Mouse (Mus musculus) ES-Bruce4 (cell line): ENCODE measurements around the gene Pth2.

Experiments
- CTCF ChIP-seq: IDR thresholded peaks from one replicate; pipeline ENCODE4 v1.8.1; 2011; ENCODE audit warnings: low read depth, low read length
- EP300 ChIP-seq: IDR thresholded peaks from 2 replicates; pipeline ENCODE4 v1.6.1; 2011; ENCODE audit warnings: low read depth, low read length; ENCODE audit not compliant: insufficient read depth
- POLR2A ChIP-seq: IDR thresholded peaks from one replicate; pipeline ENCODE4 v1.8.1; 2011; ENCODE audit warnings: low read length; ENCODE audit not compliant: insufficient read depth

DNA sequence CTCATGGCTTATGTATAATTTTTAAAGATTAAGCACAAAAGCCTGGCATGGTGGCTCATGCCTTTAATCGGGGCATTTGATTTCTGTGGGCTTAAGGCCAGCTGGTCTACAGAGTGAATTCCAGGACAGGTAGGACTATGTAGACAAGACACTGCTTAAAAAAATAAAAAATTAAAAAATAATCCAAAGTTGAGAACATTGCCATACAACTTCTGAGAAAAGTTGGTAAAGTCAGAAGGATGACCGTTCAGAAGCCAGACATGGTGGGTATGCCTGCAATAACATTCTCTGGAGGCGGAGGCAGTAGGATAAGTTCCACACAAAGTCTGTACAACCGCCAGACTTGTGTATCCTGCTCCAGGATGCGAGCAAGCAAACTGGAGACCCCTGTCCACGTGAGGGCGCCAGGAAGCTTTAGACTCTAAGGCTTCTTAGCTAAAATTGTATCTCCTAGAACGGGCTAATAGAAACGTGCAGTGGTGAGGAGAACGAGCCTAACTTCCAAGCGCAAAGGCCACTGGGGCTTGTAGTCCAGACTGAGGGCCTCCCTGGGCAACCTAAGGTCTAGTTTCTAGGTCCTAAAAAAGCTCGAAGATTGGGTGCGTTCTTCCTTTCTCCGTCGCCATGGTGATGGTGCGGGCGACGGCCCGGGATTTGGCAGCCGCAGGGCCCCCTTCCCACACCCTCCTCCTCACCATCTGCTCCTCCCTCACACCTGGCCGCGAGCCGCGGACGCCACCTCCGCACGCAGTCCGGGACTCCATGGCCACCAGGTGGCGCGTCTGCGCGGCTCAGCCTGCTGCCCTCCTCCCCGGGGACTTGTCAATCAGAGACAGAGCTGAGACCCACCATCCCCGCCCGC, 19.0 kb upstream of the Pth2 start:
- TF ChIP-seq POLR2A (no peak), EP300 (no peak), CTCF (peak; percentile 94)
